Mouse (Mus musculus) spleen, adult 2 months (tissue): ENCODE measurements around the gene Aco2. TPM values are rescaled to one million over a fixed set of nuclear protein-coding genes. Genes with fewer than 3 reads are reported as not detected.
A peak's percentile ranks its signal among the peaks of the same experiment; 100 is the strongest.

Experiments used
- DNase-seq, 2 experiments: peaks; one replicate each; pipeline versions ENCODE4 v3.0.0 to v3.0.0-alpha.2; 2012 to 2021; ENCODE audit warnings: low spot score in 2 of 2, low read depth in 1 of 2
- H3K27ac ChIP-seq: fragments of 200-500 bp; 2 replicates; pipeline ENCODE4 v1.5.1; 2012; ENCODE audit warnings: low read length, inconsistent platforms; ENCODE audit not compliant: insufficient read depth
- H3K27me3 ChIP-seq: fragments of 200-500 bp; 2 replicates; pipeline ENCODE4 v1.6.1; 2012; ENCODE audit warnings: mild to moderate bottlenecking, moderate library complexity, low read length, inconsistent platforms; ENCODE audit not compliant: control insufficient read depth, insufficient read depth
- H3K36me3 ChIP-seq: fragments of 200-500 bp; 2 replicates; pipeline ENCODE4 v1.6.1; 2012; ENCODE audit warnings: mild to moderate bottlenecking, low read length, inconsistent platforms; ENCODE audit not compliant: control insufficient read depth, insufficient read depth
- H3K4me1 ChIP-seq: fragments of 200-500 bp; 2 replicates; pipeline ENCODE4 v1.6.1; 2011; ENCODE audit warnings: inconsistent platforms; ENCODE audit not compliant: control insufficient read depth, insufficient read depth, insufficient read length
- H3K4me3 ChIP-seq: fragments of 200-500 bp; 2 replicates; pipeline ENCODE4 v1.5.1; 2011; ENCODE audit warnings: mild to moderate bottlenecking, inconsistent platforms; ENCODE audit not compliant: insufficient read depth, insufficient read length; ENCODE audit errors: extremely low read depth
- CTCF ChIP-seq: fragments of 200-500 bp; IDR thresholded peaks from 2 replicates; pipeline ENCODE4 v1.5.1; 2011; ENCODE audit warnings: mild to moderate bottlenecking, inconsistent platforms; ENCODE audit not compliant: insufficient read depth, insufficient read length, insufficient replicate concordance; ENCODE audit errors: extremely low read depth
- POLR2A ChIP-seq: fragments of 200-500 bp; IDR thresholded peaks from 2 replicates; pipeline ENCODE4 v1.6.1; 2011; ENCODE audit warnings: low read depth, low read length, inconsistent platforms
- WGBS: fragments of 180-500 bp; shearing (Covaris S2); methylation state at CpG from one replicate; pipeline ENCODE4 v1.1.7; 2018; 5-methylcytosine and 5-hydroxymethylcytosine counted together
- polyA plus RNA-seq: library from polyadenylated mRNA; depleted of rRNA; stranded (reverse); fragments of >200 nt; gene quantifications from 2 replicates; pipeline ENCODE4 v1.2.3, GENCODE M21; 2012

Gene Aco2
- polyA plus RNA-seq, 1 experiment = 68.7 TPM

- WGBS = 91% methylated on average over 5 of the region's 5 CpGs
- Histone ChIP-seq H3K27me3 (no peaks in the 10 kb centered on the region), H3K27ac (no peak overlapping the region), H3K4me3 (no peak overlapping the region), H3K36me3 (peaks cover 7% of the 10 kb centered on the region; the same call in 1 of the 2 replicates), H3K4me1 (no peaks in the 10 kb centered on the region)
- no peak for DNase-seq
- TF ChIP-seq POLR2A (no peak), CTCF (no peak)
Measured at GRCm38 (mm10) chr15:81950716-81951115, 78.6 kb downstream of the Aco2 start.

GRCm38 (mm10) chr15:81951159-81951558 is 79.0 kb downstream of the Aco2 start:
- WGBS = 90% methylated on average over 9 of the region's 9 CpGs
- Histone ChIP-seq H3K27me3 (no peaks in the 10 kb centered on the region), H3K27ac (no peak overlapping the region), H3K4me3 (no peak overlapping the region), H3K4me1 (no peaks in the 10 kb centered on the region), H3K36me3 (peaks cover 7% of the 10 kb centered on the region; the same call in 1 of the 2 replicates)
- no peak for DNase-seq
- TF ChIP-seq POLR2A (no peak), CTCF (no peak)

GRCm38 (mm10) chr15:81952310-81952709 is 80.2 kb downstream of the Aco2 start:
- 87% methylated on average over 4 of the region's 4 CpGs for WGBS
- Histone ChIP-seq H3K27ac (no peak overlapping the region), H3K36me3 (peaks cover 7% of the 10 kb centered on the region; the same call in 1 of the 2 replicates), H3K4me3 (no peak overlapping the region), H3K4me1 (no peaks in the 10 kb centered on the region), H3K27me3 (no peaks in the 10 kb centered on the region)
- DNase-seq = no peak
- TF ChIP-seq POLR2A (no peak), CTCF (no peak)

GRCm38 (mm10) chr15:81954151-81954583 is 82.1 kb downstream of the Aco2 start:
- WGBS = 96% methylated on average over 9 of the region's 9 CpGs

GRCm38 (mm10) chr15:81954716-81955115 is 82.6 kb downstream of the Aco2 start:
- H3K36me3 ChIP-seq = peaks cover 7% of the 10 kb centered on the region; the same call in 1 of the 2 replicates
- DNase-seq = no peak
- WGBS = 95% methylated on average over 6 of the region's 6 CpGs
- H3K4me3 ChIP-seq = no peak overlapping the region
- H3K27ac ChIP-seq = no peak overlapping the region
- no peaks in the 10 kb centered on the region for H3K4me1 ChIP-seq
- no peaks in the 10 kb centered on the region for H3K27me3 ChIP-seq
- TF ChIP-seq POLR2A (no peak), CTCF (no peak)

More at GRCm38 (mm10) chr15:81954151-81954583, 82.1 kb downstream of the Aco2 start:
- TF ChIP-seq CTCF (no peak), POLR2A (no peak)
- Histone ChIP-seq H3K36me3 (peaks cover 7% of the 10 kb centered on the region; the same call in 1 of the 2 replicates), H3K4me3 (no peak overlapping the region), H3K4me1 (no peaks in the 10 kb centered on the region), H3K27ac (no peak overlapping the region), H3K27me3 (no peaks in the 10 kb centered on the region)
- no peak for DNase-seq

- DNase-seq = no peak
- WGBS = 97% methylated on average over 15 of the region's 15 CpGs
- Histone ChIP-seq H3K4me3 (no peak overlapping the region), H3K4me1 (no peaks in the 10 kb centered on the region), H3K27me3 (no peaks in the 10 kb centered on the region), H3K36me3 (peaks cover 7% of the 10 kb centered on the region; the same call in 1 of the 2 replicates), H3K27ac (no peak overlapping the region)
- TF ChIP-seq POLR2A = no peak
- no peak for TF ChIP-seq CTCF
Measured at GRCm38 (mm10) chr15:81955414-81955813, 83.3 kb downstream of the Aco2 start.

GRCm38 (mm10) chr15:81956457-81956856 is 84.3 kb downstream of the Aco2 start:
- Histone ChIP-seq H3K27me3 (no peaks in the 10 kb centered on the region), H3K36me3 (peaks cover 7% of the 10 kb centered on the region; the same call in 1 of the 2 replicates), H3K27ac (no peak overlapping the region), H3K4me3 (no peak overlapping the region), H3K4me1 (no peaks in the 10 kb centered on the region)
- TF ChIP-seq POLR2A = no peak
- TF ChIP-seq CTCF = peak; percentile 80; the same call in 1 of the 2 replicates
- WGBS = 74% methylated on average over 8 of the region's 8 CpGs
- peak in 1 of 2 experiments; percentile 37 for DNase-seq
